Mouse (Mus musculus) midbrain, embryonic 15.5 days (tissue): Measurements from ENCODE around the gene Wnt10a. TPM values are rescaled to one million over a fixed set of nuclear protein-coding genes. Genes with fewer than 3 reads are reported as not detected.
A peak's percentile ranks its signal among the peaks of the same experiment; 100 is the strongest.
"Not testable (repeated sequence)": the region's sequence is repeated elsewhere in the genome, so short reads cannot be mapped to it uniquely, and the experiment has no call there.

Experiments used
- ATAC-seq: fragments of 200-750 bp; cut with Nextera tagmentation; replicated peaks from 2 replicates; pipeline ENCODE4 v1.8.0; 2017; ENCODE audit warnings: moderate TSS enrichment
- H3K27ac ChIP-seq: fragments of 300-500 bp; sonication (generic); 2 replicates; pipeline ENCODE4 v1.5.1; 2015; ENCODE audit warnings: mild to moderate bottlenecking, inconsistent platforms
- H3K27me3 ChIP-seq: fragments of 300-500 bp; sonication (generic); replicated peaks from 2 replicates; pipeline ENCODE4 v1.6.1; 2015; ENCODE audit warnings: inconsistent platforms
- H3K36me3 ChIP-seq: fragments of 300-500 bp; sonication (generic); replicated peaks from 2 replicates; pipeline ENCODE4 v1.6.1; 2015; ENCODE audit warnings: inconsistent platforms
- H3K4me1 ChIP-seq: fragments of 300-500 bp; sonication (generic); 2 replicates; pipeline ENCODE4 v1.6.1; 2015; ENCODE audit warnings: inconsistent platforms
- H3K4me2 ChIP-seq: fragments of 300-500 bp; sonication (generic); 2 replicates; pipeline ENCODE4 v1.6.1; 2015; ENCODE audit warnings: inconsistent platforms, mild to moderate bottlenecking, moderate library complexity
- H3K4me3 ChIP-seq: fragments of 300-500 bp; sonication (generic); 2 replicates; pipeline ENCODE4 v1.5.1; 2015; ENCODE audit warnings: mild to moderate bottlenecking, inconsistent platforms
- H3K9ac ChIP-seq: fragments of 300-500 bp; sonication (generic); 2 replicates; pipeline ENCODE4 v1.6.1; 2015; ENCODE audit warnings: mild to moderate bottlenecking, inconsistent platforms
- H3K9me3 ChIP-seq: fragments of 300-500 bp; sonication (generic); 2 replicates; pipeline ENCODE4 v1.6.1; 2016; ENCODE audit warnings: inconsistent platforms
- WGBS: fragments of 180-500 bp; shearing (Covaris S2); methylation state at CpG from one replicate; pipeline ENCODE4 v1.1.7; 2015; ENCODE audit warnings: mixed read lengths; 5-methylcytosine and 5-hydroxymethylcytosine counted together
- polyA plus RNA-seq: library from polyadenylated mRNA; unstranded; fragments of >200 nt; fragmentation: Nextera tagmentation; extraction: Ambion mirVana; gene quantifications from 2 replicates; pipeline ENCODE4 v1.2.1, GENCODE M21; 2015

Gene Wnt10a
- polyA plus RNA-seq, 1 experiment from 2014 or later: 0.34 TPM

DNA sequence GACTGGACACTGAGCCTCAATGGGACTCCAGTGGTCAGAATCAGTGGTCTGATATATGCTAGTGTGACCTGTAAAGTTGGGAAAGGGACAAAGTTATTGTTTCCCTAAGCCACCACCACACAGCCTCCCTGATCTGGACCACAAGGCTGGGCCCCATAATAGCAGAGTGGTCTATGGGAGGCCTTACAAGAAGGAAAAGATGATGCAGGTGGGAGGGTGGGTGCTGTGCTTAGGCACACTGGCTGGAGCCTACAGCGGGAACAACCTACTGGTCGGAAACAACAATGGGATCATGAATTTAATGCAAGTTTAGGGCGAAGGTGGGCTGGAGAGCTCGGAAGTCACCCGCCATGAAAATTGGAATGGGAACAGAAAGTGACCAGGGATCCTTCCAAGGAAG is 14.5 kb downstream of the Wnt10a start:
- Histone ChIP-seq H3K27me3 (peaks cover 52% of the 10 kb centered on the region), H3K4me2 (no peak overlapping the region; the same call in 1 of the 2 replicates), H3K27ac (no peak overlapping the region), H3K4me1 (peaks cover 47% of the 10 kb centered on the region), H3K9ac (no peak overlapping the region), H3K4me3 (no peak overlapping the region), H3K9me3 (no peaks in the 10 kb centered on the region), H3K36me3 (no peaks in the 10 kb centered on the region)
- WGBS: 17% methylated on average over 5 of the region's 5 CpGs
- no peak for ATAC-seq

DNA sequence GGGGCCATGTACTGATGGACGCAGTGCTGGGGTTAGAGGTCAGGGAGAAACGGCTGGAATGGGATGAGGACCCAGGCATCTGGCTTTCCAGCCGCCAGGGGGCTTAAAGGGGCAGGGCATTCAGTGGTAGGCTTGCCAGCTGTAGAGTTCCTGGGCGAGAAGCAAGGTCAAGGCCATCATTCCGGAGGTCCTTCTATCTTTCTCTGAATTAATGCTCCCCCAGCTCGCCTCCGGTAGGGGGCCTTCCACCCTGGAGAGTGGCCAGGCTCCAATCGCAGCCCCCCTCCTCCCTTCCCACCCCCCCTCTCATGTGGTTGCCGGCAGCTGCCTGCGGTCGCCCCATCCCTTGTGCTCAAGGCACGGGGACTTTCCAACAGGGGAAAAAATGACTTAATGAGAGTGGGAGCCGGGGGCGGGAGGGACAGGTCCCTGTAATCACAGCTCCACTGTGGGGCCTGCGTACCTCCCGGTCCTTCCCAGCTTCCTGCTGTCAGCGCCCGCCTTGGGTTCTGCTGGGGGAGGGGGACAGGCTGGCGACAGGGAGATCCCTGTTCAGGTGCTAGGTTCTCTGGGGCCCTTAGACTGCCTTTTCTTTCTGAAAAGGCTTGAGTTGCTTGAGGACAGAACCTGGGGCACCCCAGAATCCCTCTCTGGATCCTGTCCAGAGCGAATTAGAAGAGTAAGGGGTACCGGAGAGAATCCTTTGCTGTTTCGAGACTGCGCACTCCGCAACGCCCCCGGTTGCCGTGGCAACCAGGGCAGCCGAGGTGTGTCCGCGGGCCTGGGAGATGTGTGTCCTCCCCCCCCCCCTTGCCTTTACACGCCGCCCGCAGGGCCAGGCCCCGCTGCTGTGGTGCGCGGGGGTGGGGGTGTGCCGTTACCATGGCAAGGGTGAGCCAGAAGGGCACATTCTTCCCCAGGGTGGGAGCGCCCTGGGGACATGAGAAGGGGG is 15.3 kb downstream of the Wnt10a start:
- H3K9ac ChIP-seq: peak overlapping the region; percentile 6; the same call in 1 of the 2 replicates
- H3K36me3 ChIP-seq: no peaks in the 10 kb centered on the region
- peak; percentile 57 for ATAC-seq
- H3K9me3 ChIP-seq: no peaks in the 10 kb centered on the region
- H3K4me3 ChIP-seq: peak overlapping the region; percentile 36
- H3K27ac ChIP-seq: peak overlapping the region; percentile 67
- under 1% methylated on average over 37 of the region's 38 CpGs for WGBS
- peak overlapping the region; percentile 52 for H3K4me2 ChIP-seq
- H3K27me3 ChIP-seq: peaks cover 50% of the 10 kb centered on the region
- peaks cover 47% of the 10 kb centered on the region for H3K4me1 ChIP-seq

DNA sequence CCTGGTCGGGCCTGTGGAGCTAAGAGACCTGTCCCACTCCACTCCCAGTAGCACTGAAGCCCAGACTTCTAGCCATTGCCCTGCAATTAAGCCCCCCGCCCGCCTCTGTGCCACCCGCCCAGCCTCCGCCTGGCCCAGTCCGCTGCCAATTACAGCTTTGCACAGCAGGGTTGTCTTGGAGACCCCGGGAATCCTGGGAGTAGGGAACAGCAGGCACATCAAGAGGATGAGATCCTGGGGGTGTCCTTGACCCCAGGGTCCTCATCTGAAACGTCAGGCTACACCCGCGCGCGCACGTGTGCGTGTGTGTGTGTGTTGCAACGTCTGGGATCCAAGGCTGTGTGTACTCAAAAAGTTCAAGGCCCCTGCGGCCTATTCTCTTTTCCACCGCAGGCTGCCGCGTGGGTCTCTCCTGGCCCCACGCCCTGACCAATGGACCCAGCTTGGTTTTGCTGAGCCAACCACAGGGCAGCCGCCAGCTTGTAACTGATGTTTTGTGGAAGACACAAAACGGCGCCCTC is 16.3 kb downstream of the Wnt10a start:
- Histone ChIP-seq H3K27me3 (peaks cover 40% of the 10 kb centered on the region), H3K4me1 (peaks cover 45% of the 10 kb centered on the region), H3K9me3 (no peaks in the 10 kb centered on the region), H3K4me2 (peak overlapping the region; percentile 52), H3K9ac (no peak overlapping the region), H3K4me3 (peak overlapping the region; percentile 36), H3K27ac (peak overlapping the region; percentile 31), H3K36me3 (no peaks in the 10 kb centered on the region)
- peak; percentile 37 for ATAC-seq
- 1% methylated on average over 23 of the region's 23 CpGs for WGBS

DNA sequence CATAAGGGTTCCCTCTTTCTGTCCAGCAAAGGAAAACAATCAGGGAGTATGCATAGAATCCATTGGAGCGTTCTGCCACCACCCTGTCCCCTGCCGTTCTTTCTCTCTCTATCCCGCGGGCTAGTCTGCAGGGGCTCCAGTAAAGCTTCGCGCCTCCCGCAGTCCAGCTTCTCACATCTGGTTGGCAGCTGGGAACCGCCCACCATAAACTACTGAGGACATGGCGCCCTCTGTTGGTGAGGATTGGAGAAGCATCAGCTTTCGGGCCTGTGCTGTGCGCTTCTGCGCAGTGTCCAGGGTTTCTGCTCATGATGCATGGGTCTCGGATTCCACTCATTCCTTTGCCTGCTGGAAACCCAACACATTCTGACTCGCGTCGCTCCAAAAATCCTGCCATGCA is 16.8 kb downstream of the Wnt10a start:
- no peaks in the 10 kb centered on the region for H3K9me3 ChIP-seq
- peak; percentile 67 for ATAC-seq
- peaks cover 35% of the 10 kb centered on the region for H3K27me3 ChIP-seq
- WGBS: under 1% methylated on average over 16 of the region's 16 CpGs
- peak overlapping the region; percentile 31 for H3K27ac ChIP-seq
- H3K4me3 ChIP-seq: peak overlapping the region; percentile 36
- H3K4me1 ChIP-seq: peaks cover 40% of the 10 kb centered on the region
- H3K9ac ChIP-seq: no peak overlapping the region
- peak overlapping the region; percentile 52 for H3K4me2 ChIP-seq
- H3K36me3 ChIP-seq: no peaks in the 10 kb centered on the region

DNA sequence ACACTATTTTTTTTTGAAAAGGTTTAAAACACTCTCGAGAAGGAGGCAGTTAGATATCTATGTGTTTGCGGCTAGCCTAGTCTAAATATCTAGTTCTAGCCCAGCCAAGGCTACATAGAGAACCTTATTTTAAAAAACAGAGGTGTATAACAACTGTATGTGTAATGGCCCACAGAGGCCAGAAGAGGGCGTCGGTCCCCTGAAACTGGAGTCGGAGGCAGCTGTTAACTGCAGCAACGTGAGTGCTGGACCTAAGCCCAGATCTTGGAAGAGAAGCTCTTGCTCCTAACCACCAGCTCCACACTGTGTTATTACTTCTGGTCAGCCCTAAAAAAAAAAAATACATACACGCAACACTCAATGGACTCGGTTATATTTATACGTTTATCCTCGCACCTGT is 17.7 kb downstream of the Wnt10a start:
- H3K9me3 ChIP-seq: no peaks in the 10 kb centered on the region
- H3K4me1 ChIP-seq: peaks cover 33% of the 10 kb centered on the region
- no peak overlapping the region for H3K4me2 ChIP-seq
- no peaks in the 10 kb centered on the region for H3K36me3 ChIP-seq
- H3K27ac ChIP-seq: no peak overlapping the region
- 57% methylated on average over 10 of the region's 10 CpGs for WGBS
- ATAC-seq: no peak
- no peak overlapping the region for H3K4me3 ChIP-seq
- H3K9ac ChIP-seq: no peak overlapping the region
- H3K27me3 ChIP-seq: peaks cover 28% of the 10 kb centered on the region

DNA sequence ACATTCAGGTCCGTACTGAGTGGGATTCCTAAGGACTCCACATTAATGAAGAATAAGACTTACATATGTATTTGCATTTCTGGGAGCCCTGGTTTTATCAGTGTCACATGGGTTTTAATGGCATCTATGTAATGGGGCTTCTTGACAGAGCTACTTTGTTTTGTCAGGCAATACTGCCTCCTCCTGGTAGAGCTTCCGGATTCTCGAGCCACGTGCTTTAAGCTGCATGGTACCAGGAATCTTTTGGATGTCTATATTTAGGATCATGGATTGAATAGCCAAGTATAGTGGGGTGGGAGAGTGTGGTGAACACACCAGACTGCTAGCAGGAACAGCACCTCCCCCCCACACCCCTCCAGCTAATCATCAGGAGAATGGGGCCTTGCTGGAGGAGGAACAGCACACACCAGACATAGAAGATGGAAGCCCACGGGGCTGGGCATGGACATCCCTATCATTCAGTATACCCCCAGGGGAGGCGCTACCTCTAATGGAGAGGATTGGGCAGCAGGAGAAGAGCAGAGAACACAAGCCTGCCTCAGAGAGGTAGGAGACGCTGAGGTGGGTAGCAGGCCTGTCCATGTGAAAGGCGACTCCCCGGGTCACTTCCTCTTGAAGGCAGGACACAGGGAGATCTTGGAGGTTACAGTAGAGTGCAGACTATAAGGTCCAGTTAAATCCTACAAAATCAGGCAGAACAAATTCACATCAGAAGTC is 23.8 kb downstream of the Wnt10a start:
- no peak overlapping the region for H3K4me2 ChIP-seq

DNA sequence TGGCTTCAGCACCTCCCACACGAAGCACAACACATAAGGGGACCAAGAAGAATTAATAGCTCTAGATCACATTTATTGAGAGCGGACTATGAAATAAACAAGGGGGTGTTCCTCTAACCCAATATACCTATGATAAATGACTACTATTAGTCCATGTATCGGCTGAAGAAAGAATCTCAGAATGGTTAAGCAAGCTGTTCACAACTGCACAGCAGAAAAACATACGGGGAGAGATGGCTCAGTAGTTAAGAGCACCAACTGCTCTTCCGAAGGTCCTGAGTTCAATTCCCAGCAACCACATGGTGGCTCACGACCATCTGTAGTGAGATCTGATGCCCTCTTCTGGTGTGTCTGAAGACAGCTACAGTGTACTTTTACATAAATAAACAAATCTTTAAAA is 24.6 kb downstream of the Wnt10a start:
- H3K4me2 ChIP-seq, H3K27me3 ChIP-seq, ATAC-seq, H3K36me3 ChIP-seq, H3K9me3 ChIP-seq, H3K4me3 ChIP-seq, H3K9ac ChIP-seq: not testable (repeated sequence)
- Histone ChIP-seq H3K4me1 (peaks cover 12% of the 10 kb centered on the region), H3K27ac (peak overlapping the region; percentile 94; the same call in 1 of the 2 replicates)
- 89% methylated on average over 6 of the region's 6 CpGs for WGBS

More for the DNA sequence above, 23.8 kb downstream of the Wnt10a start:
- Histone ChIP-seq H3K36me3 (no peaks in the 10 kb centered on the region), H3K27ac (no peak overlapping the region), H3K9ac (no peak overlapping the region), H3K4me3 (no peak overlapping the region), H3K9me3 (no peaks in the 10 kb centered on the region), H3K4me1 (peaks cover 12% of the 10 kb centered on the region), H3K27me3 (no peaks in the 10 kb centered on the region)
- ATAC-seq: no peak
- 72% methylated on average over 9 of the region's 9 CpGs for WGBS

DNA sequence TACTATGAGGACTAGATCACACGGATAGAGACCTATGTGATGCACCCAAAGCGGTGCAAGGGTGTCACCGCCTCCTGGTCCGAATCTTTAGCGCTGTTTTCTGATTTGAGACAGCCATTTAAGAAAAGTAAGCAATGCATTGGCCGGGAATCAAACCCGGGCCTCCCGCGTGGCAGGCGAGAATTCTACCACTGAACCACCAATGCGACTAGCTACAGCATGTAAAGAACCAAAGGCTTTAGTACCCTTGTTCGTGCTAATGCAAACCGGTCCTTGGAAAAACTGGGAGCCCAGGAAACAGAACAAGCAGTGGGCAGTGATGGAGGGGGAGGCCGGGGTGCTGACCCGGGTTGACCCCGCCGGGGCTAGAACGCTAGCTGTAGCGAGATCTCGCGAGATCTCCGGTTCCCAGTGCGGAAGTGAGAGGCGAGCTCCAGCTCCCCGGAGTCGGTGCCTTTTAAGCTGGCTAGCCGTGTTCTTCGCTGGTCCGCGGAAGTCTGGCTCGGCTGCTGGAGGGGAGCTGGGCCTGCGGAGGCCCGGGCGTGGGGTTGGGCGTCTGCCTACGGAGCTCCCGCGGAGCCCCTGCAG is 25.4 kb downstream of the Wnt10a start:
- Histone ChIP-seq H3K27me3 (no peaks in the 10 kb centered on the region), H3K36me3 (no peaks in the 10 kb centered on the region), H3K4me3 (peak overlapping the region; percentile 79), H3K27ac (peak overlapping the region; percentile 94), H3K4me2 (peak overlapping the region; percentile 58), H3K4me1 (peaks cover 12% of the 10 kb centered on the region), H3K9me3 (no peaks in the 10 kb centered on the region), H3K9ac (peak overlapping the region; percentile 94)
- ATAC-seq: peak; percentile 86
- 5% methylated on average over 38 of the region's 38 CpGs for WGBS

DNA sequence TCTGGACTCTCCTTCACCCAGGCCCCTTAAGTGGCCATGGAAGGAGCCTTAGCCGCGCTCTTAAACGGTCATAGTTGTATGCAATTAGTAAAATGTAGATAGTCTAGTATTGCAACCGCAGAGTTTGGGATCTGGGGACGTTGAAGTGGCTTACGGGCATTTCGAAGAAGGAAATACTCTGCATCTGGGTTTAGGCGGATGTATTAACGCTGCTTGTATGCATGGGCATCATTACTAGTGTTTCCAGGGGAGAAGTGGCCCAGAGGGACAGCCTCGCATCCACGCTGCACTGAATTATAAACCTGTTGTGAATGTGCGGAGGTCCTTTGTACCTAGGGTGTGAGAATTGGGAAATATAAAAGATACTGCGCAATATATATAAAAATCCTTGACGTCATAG is 25.9 kb downstream of the Wnt10a start:
- H3K9ac ChIP-seq: peak overlapping the region; percentile 94
- peak; percentile 55 for ATAC-seq
- H3K9me3 ChIP-seq: no peaks in the 10 kb centered on the region
- peak overlapping the region; percentile 79 for H3K4me3 ChIP-seq
- no peaks in the 10 kb centered on the region for H3K36me3 ChIP-seq
- WGBS: 11% methylated on average over 14 of the region's 14 CpGs
- peaks cover 12% of the 10 kb centered on the region for H3K4me1 ChIP-seq
- peak overlapping the region; percentile 94 for H3K27ac ChIP-seq
- no peaks in the 10 kb centered on the region for H3K27me3 ChIP-seq
- H3K4me2 ChIP-seq: peak overlapping the region; percentile 58

DNA sequence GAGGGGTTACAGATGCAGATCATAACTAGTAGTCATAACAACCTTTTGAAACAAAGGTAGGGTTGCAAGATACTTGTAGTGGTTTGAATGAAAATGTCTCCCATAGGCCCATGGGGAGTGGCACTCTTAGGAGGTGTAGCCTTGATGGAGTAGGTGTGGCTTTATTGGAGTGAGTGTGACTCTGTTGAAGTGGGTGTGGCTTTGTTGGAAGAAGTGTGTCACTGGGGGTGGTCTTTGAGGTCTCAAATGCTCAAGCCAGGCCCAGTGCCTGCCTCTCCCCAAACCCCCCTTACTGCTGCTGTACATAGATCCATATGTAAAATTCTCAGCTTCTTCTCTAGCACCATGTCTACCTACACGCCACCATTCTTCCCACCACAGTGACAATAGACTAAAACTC is 27.2 kb downstream of the Wnt10a start:
- Histone ChIP-seq H3K9ac (no peak overlapping the region), H3K9me3 (no peaks in the 10 kb centered on the region), H3K4me3 (no peak overlapping the region), H3K27me3 (no peaks in the 10 kb centered on the region), H3K4me2 (no peak overlapping the region), H3K4me1 (peaks cover 12% of the 10 kb centered on the region), H3K36me3 (no peaks in the 10 kb centered on the region), H3K27ac (no peak overlapping the region)
- no peak for ATAC-seq
- 100% methylated on average over 1 of the region's 1 CpGs for WGBS

DNA sequence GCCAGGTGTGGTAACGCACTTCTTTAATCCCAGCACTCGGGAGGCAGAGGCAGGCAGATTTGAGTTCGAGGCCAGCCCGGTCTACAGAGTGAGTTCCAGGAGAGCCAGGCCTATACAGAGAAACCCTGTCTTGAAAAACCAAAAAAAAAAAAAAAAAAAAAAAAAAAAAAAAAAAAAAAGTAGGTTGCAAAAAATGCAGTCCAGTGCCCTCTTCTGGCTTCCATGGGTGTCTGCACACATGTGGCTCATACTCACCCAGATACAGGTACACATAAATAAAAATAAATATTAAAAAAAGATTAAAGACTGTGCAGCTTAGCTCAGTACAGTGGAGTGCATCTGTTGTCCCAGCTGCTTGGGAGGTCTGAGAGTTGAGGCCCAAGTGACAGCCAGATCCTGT is 32.3 kb downstream of the Wnt10a start:
- not testable (repeated sequence) for H3K36me3 ChIP-seq, H3K4me3 ChIP-seq, ATAC-seq, H3K9ac ChIP-seq, H3K27me3 ChIP-seq, H3K4me1 ChIP-seq, H3K27ac ChIP-seq, H3K4me2 ChIP-seq, H3K9me3 ChIP-seq
- 96% methylated on average over 4 of the region's 4 CpGs for WGBS
